Mouse (Mus musculus): Measurements from ENCODE around the gene Taz.

GRCm38 (mm10) chrX:74269736-74270061 lies 12.0 kb upstream of the Taz start:
- TF ChIP-seq CTCF (conservative IDR thresholded peaks at IDR 0.05; ENCODE audit: insufficient read depth, insufficient read length, low read depth, low read length): no peak
- TF ChIP-seq POLR2A (IDR thresholded peaks at IDR 0.05; ENCODE audit: low read depth, low read length): no peak
